Mouse (Mus musculus) ovary, adult 18-20 months (tissue): ENCODE measurements around the gene Slc3a2.

Experiments used
- DNase-seq: peaks from one replicate; pipeline ENCODE4 v3.0.0; 2022; ENCODE audit warnings: low spot score, mixed read lengths

Slc3a2 gene

DNA sequence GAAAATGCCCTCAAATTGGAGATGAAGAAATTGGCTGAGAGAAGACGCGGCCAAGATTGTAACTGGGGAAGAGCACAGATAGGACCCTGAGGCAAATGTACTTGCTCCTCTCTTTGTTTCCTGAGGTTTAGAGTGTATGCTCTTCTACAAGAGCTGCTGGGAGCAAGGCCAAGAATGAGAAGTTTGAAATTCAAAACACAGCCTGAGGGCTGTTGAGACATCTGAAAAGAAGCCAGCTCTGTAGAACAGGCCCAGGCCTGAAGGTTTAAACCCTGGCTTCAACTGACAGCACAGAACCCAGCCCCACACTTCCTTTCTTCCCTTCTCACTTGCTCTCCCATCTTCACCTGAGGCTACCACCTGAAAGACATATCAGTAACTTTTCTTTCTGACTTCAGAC lies 13.1 kb downstream of the Slc3a2 start:
- no peak for DNase-seq

DNA sequence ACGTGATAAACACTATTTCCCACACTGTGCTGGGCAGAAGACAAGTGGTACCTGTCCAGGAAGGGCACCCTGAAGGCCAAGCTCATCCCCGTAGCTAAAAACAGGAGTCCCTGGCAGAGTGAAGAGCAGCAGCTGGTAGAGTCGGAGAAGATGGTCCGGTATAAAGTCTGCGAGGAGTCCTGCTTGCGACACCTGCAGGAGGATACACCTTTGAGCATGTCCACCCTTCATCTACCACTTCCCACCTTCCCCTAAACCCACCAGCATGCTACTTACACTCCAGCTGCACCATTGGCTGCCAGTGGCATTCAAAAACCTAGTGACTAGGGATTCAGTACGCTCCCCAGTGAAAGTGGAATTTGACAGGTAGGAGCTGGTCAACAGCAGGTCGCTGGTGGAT lies 14.2 kb downstream of the Slc3a2 start:
- no peak for DNase-seq

DNA sequence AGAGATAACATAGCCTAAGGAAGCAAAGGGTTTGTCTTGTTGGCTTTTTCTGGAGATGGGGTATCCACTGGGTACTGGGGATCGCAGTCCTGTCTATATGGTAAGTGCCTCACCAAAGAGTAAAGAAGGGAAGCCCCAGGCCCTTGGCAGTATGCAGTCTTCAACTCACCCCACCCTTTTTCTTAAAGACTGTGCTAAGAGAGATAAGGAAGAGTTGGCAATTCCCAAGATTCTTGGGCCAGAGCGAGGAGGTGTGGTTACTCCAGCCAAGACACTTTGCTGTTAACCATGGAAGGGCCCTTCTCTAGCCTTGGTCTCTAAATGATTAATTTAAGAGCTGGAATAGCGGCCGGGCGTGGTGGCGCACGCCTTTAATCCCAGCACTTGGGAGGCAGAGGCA lies 16.2 kb downstream of the Slc3a2 start:
- DNase-seq: no peak

DNA sequence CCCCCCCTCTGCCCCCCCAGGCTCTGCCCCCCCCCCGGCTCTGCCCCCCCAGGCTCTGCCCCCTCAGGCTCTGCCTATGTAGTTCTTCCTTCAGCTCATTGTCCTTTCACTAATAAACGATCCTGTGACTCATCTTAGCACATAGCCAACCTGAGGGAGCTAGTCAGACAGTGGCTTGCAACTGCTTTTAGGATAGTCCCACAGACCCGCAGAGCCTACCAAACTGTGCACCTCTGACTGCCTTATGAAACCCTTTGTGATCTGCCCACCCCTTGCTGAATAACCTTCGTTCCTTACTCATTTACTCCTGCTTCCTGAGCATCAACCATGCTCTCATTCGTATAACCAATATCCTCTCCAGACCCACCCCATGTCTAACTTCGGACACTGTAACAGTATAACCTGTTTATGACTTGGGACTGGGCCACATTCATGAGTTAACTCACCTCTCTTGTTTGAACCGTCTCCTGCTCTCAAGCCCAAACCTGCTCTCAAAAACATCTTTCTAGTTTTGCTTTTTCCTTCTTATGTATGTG lies 17.0 kb downstream of the Slc3a2 start:
- no peak for DNase-seq

DNA sequence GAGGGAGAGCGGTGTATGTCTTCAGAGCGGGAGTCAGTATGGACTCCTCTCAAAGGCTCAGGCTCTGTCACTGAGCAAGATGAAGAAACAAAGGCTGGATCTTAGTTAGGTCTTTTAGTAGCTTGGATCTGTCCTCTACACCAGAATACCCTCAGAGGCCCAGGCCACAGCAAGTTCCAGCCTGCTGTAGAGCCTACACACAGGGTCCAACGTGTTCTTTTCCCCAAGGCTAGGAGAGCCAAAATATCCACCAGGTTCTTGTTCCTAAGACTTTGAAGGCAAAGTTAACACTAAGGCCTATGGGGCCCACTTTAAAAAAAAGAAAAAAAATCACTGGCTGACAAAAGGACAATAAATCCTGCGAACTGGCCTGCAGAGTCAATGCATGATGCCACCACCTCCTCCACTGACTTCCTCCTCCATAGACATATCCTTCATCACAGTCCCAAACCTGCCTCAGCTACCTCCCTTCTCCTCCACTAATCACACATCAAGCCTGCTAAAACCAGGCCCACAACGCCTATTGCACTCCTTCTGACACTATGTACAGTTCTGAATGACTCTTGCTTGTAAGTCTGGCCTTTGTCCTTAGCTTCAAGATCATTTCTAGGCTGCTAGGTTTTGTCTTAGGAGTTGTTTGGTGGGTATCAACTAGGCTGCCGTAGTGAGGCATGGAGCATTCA lies 18.0 kb downstream of the Slc3a2 start:
- DNase-seq: no peak

DNA sequence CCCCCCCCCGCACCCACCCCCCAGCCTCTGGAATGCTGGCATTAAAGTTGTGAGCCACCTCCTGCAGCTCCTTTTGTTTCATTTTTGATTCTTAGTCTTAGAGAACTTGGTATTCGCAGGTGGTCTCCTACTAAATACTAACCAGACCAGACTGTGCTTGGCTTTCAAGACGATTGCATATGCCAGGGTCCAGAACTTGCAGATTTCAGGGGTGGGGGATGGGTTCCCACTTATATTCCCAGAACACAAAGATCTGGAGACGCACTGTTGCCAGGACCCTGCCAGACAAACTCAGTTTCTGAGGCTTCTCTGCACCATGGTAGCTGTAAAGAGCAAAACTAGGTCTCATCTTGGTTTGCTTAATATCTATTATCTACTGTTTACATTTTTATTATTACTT lies 19.6 kb downstream of the Slc3a2 start:
- DNase-seq: no peak

DNA sequence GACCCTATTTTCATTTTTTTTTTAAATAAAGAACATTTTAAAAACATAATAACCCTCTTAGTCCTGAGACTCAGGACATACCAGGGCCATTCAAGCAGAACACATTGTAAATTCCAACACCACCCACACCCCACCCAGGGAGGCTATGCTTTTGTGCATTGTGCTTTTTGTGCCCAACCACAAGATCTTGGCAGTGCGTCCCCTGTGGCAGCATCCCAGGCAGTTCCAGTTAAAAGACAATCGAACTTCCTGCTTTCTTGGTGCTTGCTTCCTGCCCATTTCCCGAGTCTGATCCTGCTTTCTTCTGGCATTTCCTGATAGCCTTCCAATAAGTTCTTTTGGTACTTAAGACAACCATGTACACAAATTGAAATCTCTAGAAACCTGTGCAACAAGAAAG lies 20.7 kb downstream of the Slc3a2 start:
- DNase-seq: no peak

DNA sequence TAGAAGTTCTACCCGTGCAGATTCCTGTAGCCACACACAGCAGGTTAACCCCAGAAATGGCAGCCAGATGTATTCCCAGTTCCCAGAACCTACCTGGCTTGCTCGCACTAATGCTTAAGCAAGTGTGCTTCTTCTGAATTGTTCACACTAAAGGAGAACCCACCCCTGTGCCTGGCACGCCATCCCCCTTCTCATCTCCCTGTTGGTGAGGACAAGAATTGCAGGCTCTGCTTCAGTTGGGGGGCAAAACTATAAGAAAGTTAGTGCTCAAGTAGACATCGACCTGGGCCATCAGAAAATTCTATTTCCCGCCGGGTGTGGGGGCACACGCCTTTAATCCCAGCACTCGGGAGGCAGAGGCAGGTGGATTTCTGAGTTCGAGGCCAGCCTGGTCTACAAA lies 23.5 kb downstream of the Slc3a2 start:
- no peak for DNase-seq

DNA sequence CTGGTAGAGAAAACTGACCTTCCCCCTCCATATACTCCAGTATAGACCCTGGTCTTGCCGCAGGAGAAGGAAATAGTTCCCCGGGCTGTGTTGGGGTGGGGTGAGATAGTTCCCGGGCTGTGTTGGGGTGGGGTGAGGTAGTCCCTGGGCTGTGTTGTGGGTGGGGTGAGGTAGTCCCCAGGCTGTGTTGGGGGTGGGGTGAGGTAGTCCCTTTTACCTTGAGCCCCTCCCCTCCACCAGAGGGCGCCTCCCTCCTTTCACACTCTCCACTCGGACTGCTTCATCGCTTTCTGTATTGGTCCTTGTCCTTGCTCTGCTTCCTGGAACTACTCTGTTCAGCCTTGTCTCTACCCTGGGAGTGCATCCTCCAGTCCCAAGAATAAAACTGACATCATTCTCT lies 27.8 kb downstream of the Slc3a2 start:
- DNase-seq: no peak

DNA sequence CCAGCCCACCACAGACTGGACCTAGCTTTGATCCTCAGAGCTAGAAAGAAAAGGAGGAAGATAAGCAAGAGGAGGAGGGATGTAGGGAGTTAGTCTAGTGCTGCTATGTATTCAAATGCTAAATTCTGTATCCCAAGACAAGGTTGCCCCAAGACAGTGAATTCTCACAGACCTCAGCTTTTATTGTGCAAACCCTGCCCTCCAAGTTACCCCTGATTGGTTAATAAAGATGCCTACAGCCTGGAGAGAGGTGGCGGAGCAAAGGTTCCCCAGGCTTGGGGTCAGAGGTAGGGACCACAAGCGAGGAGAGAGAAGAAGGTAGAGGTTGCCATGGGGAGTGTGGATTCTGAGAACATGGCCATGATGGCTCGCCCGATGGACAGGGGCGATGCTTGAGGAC lies 30.4 kb downstream of the Slc3a2 start:
- DNase-seq: no peak

DNA sequence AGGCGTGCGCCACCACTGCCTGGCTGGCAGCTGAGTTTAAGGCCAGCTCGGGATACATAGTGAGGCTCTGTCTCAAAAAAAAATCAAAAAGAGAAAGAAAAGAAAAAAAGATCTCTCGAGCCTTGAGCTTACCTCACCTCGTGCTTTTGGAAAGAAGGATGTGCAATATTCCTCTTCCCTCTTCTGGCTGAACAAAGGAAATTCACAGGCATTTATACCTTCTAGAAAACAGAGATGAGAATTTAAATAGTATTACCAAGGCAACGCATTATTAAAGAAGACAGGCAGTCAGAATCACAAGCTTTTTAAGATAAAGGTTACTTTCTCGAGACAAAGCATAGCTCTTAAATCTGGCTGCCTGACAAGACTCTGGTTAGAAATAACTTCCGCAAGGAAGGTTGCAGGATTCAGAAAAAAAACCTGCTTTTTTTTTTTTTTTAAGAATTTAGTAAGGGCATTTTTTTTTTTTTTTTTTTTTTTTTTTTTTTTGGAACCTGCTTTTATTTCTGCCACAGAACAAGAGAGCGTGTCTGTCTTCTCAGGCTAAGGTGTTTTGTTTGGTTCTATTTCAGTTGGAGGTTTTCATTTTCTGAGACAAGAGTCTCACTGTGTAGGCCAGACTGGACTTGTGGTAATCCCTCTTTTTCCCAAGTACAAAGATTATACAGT lies 31.2 kb downstream of the Slc3a2 start:
- DNase-seq: no peak

DNA sequence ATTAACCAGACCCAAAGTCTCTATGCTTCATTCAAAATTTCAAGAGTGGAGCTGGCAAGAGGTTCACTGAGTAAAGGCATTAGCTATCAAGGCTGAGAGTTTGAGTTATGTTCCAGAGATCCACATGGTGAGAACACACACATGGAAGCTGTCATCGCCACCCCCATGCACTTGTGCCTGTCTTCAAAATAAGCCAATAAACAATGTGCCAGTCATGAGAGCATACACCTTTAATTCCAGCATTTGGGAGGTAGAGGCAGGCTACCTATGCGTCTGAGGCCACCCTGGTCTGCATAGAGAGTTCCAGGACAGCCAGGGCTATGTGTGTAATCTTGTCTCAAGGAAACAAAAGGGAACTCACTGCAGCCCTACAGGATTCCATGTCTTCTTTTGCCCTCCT lies 39.5 kb downstream of the Slc3a2 start:
- no peak for DNase-seq

DNA sequence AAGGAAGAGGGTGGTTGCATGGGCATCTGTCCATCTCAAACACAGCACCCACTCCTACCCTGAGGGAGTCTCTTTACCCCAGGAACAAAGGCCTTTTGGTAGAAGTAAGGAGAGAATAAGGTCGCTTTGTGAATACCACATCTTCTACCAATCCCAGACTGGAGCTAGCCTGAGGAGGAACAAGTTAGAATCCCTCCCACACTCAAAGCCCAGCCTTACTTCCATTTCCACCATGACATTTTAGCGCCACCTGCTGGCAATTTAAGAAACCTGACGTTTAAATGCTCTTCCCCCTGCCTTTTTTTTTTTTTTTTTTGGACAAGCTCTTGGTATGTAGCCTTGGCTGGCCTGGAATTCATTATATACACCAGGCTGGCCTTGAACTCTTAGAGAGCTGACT lies 40.2 kb downstream of the Slc3a2 start:
- peak; percentile 46 for DNase-seq

DNA sequence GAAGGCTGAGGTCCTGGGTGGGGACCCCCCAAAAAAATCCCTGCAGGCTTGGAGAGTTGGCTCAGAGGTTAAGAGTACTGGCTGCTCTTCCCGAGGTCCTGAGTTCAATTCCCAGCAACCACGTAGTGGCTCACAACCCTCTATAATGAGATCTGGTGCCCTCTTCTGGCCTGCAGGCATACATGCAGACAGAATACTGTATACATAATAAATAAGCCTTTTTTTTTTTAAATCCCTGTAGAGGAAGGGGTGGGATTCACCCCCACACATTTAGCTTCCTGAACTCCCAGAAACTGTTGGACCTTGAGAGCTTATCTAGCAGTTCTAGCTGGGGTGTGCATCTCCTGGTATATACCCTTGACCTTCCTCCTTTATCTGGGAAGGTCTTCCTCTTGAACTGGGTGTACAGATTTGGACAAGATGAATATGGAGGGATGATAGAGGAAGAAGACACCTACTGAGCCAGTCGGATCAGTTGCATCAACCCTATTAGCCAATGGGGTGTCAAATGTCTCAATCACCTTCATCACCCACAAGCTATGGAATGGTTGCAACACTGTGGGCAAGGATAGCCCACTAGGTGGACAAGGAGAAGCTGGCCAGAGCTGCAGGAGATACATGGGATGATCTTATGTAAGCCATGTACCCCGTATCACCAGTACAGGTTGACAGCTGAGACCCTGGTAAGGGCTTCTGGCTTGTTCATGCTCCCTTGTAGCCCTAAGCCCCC lies 41.4 kb downstream of the Slc3a2 start:
- DNase-seq: no peak

DNA sequence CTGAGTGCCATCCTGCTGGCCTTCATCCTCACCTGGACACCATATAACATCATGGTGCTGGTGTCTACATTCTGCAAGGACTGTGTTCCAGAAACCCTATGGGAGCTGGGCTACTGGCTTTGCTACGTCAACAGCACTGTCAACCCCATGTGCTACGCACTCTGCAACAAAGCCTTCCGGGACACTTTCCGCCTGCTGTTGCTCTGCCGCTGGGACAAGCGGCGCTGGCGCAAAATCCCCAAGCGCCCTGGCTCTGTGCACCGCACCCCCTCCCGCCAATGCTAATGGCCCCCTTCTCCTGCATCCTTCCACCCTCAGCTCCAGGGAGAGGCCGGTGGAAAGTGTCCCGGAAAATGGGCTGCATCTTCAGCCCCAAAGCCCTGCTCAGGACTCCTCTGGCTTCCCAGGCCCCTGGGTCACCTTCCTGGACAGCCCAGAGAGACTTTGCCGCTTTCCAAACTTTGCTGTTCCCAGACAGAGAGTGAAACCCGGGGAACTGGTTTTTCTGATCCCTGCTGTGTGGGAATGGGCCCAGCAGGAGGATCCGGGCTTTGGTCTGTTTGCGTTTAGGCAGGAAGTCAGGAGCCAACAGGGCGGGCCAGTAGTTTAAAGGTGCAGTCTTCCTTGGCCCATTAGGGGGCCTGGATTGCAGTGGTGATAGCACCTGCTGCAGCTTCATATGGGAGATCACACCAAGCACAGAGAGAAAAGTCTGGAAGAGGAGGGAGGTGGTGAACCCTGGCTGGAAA lies 44.0 kb downstream of the Slc3a2 start:
- no peak for DNase-seq

DNA sequence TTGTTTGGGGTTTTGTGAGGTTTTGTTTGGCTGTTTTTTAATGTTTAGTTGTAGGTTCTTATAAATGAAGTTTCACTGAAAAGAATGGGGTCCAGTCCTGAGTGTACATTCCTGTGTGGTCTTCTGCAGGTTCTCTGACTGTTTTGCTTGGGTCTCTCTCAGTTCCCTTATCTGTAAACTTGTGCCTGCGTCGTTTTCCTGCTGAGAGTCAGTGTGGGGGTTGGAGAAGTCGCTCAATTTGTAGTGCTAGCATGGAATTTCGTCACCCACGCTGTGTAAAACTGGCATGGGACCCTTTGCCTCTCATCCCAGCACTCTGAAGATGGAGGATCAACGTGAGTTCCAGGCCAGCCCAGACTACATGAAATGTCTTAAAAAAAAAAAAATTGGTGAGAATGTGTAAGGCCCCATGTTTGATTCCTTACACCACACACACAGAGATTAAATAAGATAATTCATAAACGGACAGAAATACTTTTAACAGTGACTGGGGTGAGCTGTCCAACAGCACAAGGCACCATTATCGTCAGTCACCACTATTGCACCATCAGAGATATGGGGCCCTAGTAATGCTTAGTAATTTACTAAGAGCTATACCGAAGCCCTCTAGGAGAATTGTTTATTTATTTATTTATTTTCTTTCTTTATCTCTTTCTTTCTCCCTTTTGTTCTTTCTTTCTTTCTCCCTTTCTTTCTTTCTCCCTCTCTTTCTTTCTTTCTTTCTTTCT lies 49.7 kb downstream of the Slc3a2 start:
- no peak for DNase-seq

DNA sequence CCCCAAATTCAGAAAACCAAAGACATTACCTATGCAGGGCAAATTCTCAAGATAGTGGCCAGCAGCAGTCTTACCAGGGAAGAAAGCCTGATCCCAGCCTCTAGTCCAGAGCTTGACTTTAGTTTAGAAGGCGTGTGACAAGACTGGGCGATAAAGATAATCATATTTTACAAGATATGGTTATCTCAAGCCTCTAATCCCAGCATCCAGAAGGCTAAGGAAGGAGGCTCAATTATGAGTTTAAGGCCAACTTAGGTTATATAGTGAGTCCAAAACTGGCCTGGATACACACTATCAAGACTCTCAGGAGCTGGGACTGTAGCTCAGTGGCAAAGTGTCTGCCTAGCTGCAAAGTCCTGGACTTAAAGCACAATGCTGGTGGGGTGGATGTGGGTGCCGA lies 50.3 kb downstream of the Slc3a2 start:
- DNase-seq: no peak

DNA sequence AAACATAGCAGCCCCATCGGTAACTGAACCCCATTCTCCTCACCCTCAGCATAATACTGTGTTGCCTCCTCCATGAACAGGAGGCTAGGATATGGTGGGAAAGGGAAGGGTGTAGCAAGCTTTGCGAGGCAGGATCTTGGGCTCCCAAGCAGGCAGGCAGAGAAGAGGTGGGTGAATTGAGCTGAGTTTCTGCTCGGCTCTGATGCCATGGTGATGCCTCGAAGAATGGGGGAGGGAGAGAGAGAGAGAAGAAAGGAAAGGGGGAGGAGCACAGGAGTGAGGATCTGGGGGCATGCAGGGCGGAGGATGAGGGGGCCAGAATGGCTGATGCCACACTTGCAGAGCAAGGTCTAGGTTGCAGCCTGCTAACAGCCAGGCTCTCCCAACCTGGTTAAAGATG lies 57.4 kb downstream of the Slc3a2 start:
- no peak for DNase-seq

DNA sequence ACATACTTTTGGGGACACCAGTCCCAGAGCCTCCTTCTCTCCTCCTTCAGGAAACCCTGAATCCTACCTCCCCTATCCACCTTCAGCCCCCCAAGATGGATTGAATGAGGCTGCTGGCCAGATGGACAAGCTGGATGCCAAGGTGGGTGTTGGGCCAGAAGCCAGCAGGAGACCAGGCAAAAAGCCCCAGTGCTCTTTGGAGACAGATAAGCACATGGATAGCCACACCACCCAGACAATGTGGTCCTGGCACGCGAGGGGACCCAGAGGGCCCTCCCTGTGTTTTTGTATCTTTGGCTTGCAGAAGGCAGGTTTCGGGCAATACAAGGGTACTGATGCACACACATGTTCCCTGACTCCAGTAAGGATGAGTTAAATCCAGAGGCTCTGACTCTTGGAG lies 58.3 kb downstream of the Slc3a2 start:
- DNase-seq: no peak

DNA sequence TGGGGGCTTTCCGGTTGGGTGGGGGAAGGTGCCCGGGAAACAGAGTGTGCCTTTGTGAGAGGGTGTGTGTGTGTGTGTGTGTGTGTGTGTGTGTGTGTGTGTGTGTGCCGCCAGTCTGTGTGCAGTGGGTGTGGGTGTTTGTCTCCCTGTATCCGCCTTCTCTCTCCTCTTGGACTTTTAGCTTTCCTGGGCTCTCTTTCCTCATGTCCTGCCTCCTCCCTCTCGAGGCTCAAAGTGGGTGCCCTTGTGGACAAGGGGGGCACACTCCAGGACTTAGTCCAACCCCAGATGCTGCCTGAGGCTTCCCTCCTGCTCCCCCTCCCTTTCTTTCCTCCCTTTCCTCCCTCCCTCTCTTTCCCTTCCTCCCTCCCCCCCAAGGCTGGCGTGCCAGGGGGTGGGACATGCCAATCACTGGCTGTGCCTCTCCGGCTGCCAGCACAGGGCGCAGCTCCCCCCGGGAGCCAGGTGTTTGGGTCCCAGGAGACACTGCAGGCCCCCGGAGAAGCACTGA lies 59.2 kb downstream of the Slc3a2 start:
- DNase-seq: no peak

DNA sequence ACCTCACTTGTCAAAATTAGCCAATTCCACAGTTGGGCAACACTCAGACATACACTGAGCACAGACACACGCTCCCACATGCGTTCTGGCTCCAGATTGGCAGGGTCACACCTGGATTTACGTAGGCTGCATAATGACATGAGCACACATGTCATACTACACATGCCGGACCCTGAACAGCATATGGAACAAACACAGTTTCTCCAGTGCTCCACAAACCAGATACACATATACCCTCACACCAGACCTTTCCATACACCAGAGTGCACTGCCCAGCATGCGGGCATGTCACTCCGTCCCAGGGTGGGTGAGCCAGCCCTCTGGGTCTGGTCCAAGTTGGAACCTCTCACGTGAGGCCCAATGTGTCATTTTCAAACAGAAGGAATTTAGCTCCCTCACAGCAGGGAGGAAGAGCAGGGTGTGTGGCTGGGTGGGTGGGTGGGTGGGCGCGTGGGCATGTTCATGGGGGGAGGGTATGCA lies 59.8 kb downstream of the Slc3a2 start, which contains the start of gene Chrm1:
Chrm1 (plus strand) TSS at position 430 of the 480 bp plus-strand sequence.
- no peak for DNase-seq
